Mouse (Mus musculus): ENCODE measurements at regions not wholly inside any gene's neighbourhood (a gene's known extent, or its start where the extent isn't known, plus 50 kb on each side); places are given as distances from the start of the nearest gene placed in this dataset.

GRCm38 (mm10) chr3:40190024-40190423, 341.1 kb upstream of the Intu start:
- Histone ChIP-seq H3K4me1 (ENCODE audit: insufficient read depth) (no peaks in the 10 kb centered on the region), H3K4me2 (ENCODE audit: low read depth) (no peak overlapping the region), H3K36me3 (ENCODE audit: insufficient read depth) (no peaks in the 10 kb centered on the region), H3K9ac (no peak overlapping the region), H3K27me3 (ENCODE audit: insufficient read depth, low read length) (no peaks in the 10 kb centered on the region), H3K27ac (ENCODE audit: low read depth, low read length) (no peak overlapping the region), H3K9me3 (ENCODE audit: low read length) (no peaks in the 10 kb centered on the region), H3K4me3 (ENCODE audit: low read depth, low read length) (no peak overlapping the region)
- TF ChIP-seq CTCF (IDR thresholded peaks at IDR 0.05; ENCODE audit: low read depth): no peak
- 73% methylated on average over 4 of the region's 4 CpGs for WGBS
- ATAC-seq: no peak
- DNase-seq: no peak

DNA sequence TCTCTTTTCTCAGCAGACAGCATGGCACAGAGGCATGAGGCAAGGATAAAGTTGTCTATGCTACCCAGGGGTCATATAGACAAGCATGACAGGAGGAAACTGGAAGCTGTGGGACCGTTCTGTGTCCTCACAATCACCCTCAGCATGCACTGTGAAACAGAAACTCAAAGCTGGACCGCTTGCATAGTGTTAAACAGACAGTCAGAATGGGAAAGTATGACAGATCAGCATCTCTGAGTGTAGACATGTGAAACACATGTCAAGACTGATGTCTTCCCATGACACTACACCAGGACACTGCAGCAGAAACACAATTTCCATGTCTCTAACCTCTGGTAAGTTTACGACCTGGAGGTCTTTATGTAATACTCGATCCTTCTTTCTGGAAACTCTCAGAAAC, 330.9 kb upstream of the Intu start:
- DNase-seq (no peak), ATAC-seq (no peak)
- Histone ChIP-seq H3K4me2 (ENCODE audit: low read depth) (no peak overlapping the region), H3K36me3 (ENCODE audit: insufficient read depth) (no peaks in the 10 kb centered on the region), H3K9me3 (ENCODE audit: low read length) (no peaks in the 10 kb centered on the region), H3K27ac (ENCODE audit: low read depth, low read length) (no peak overlapping the region), H3K4me1 (ENCODE audit: insufficient read depth) (no peaks in the 10 kb centered on the region), H3K4me3 (ENCODE audit: low read depth, low read length) (no peak overlapping the region), H3K27me3 (ENCODE audit: insufficient read depth, low read length) (no peaks in the 10 kb centered on the region), H3K9ac (no peak overlapping the region)
- no peak for TF ChIP-seq CTCF (IDR thresholded peaks at IDR 0.05; ENCODE audit: low read depth)
- 86% methylated on average over 4 of the region's 4 CpGs for WGBS

DNA sequence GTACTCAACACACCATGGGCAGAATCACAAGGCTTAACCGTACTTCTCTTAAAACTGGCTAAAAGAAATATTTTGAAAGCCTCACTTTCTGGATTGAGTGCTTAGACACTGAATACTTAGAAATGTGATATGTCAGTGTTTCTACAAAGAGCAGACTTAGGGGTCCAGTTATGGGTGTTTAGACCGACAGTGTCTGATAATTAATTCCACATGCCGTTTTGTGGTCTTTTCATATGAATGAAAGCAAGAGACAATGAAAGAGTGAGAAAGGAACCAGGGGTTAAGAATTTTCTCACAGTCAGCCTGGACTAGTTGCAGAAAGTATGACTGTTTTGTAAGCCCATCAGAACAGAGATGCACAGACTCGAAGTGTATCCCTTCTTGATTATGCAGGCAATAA, 324.8 kb upstream of the Intu start:
- WGBS: 39% methylated on average over 4 of the region's 4 CpGs
- no peaks in the 10 kb centered on the region for H3K9me3 ChIP-seq (ENCODE audit: low read length)
- H3K4me3 ChIP-seq (ENCODE audit: low read depth, low read length): no peak overlapping the region
- H3K27me3 ChIP-seq (ENCODE audit: insufficient read depth, low read length): no peaks in the 10 kb centered on the region
- no peak overlapping the region for H3K4me2 ChIP-seq (ENCODE audit: low read depth)
- H3K27ac ChIP-seq (ENCODE audit: low read depth, low read length): no peak overlapping the region
- no peaks in the 10 kb centered on the region for H3K36me3 ChIP-seq (ENCODE audit: insufficient read depth)
- no peaks in the 10 kb centered on the region for H3K4me1 ChIP-seq (ENCODE audit: insufficient read depth)
- H3K9ac ChIP-seq: no peak overlapping the region
- TF ChIP-seq CTCF (IDR thresholded peaks at IDR 0.05; ENCODE audit: low read depth): no peak
- ATAC-seq (no peak), DNase-seq (no peak)

GRCm38 (mm10) chr3:40211793-40212192, 319.3 kb upstream of the Intu start:
- H3K4me3 ChIP-seq (ENCODE audit: low read depth, low read length): no peak overlapping the region
- ATAC-seq: no peak
- no peak overlapping the region for H3K9ac ChIP-seq
- no peak for TF ChIP-seq CTCF (IDR thresholded peaks at IDR 0.05; ENCODE audit: low read depth)
- H3K4me1 ChIP-seq (ENCODE audit: insufficient read depth): no peaks in the 10 kb centered on the region
- no peaks in the 10 kb centered on the region for H3K27me3 ChIP-seq (ENCODE audit: insufficient read depth, low read length)
- no peaks in the 10 kb centered on the region for H3K9me3 ChIP-seq (ENCODE audit: low read length)
- DNase-seq: no peak
- H3K4me2 ChIP-seq (ENCODE audit: low read depth): no peak overlapping the region
- H3K36me3 ChIP-seq (ENCODE audit: insufficient read depth): no peaks in the 10 kb centered on the region
- H3K27ac ChIP-seq (ENCODE audit: low read depth, low read length): no peak overlapping the region

DNA sequence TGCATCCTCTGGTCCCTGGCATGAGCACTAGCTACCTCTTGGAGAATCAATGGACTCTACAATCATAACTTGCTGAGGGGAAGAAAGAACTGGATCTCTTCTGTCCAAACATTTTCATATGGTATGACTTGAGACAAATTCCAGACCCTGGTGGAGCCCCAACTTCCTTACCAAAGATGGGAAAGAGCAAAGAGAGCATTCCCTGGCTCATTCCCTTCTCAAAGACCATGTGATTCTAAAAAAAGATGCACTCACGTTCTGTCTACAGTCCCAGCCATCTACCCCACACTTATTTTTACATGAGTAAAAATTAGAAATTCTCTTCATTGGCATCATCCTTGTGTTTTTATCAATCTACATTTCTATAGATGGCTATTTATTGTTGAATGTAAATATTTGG, 304.3 kb upstream of the Intu start:
- ATAC-seq (no peak), DNase-seq (no peak)
- Histone ChIP-seq H3K9me3 (ENCODE audit: low read length) (no peaks in the 10 kb centered on the region), H3K4me1 (ENCODE audit: insufficient read depth) (no peaks in the 10 kb centered on the region), H3K4me2 (ENCODE audit: low read depth) (no peak overlapping the region), H3K27ac (ENCODE audit: low read depth, low read length) (no peak overlapping the region), H3K9ac (no peak overlapping the region), H3K36me3 (ENCODE audit: insufficient read depth) (no peaks in the 10 kb centered on the region), H3K4me3 (ENCODE audit: low read depth, low read length) (no peak overlapping the region), H3K27me3 (ENCODE audit: insufficient read depth, low read length) (no peaks in the 10 kb centered on the region)
- no peak for TF ChIP-seq CTCF (IDR thresholded peaks at IDR 0.05; ENCODE audit: low read depth)
- 76% methylated on average over 1 of the region's 1 CpGs for WGBS

- Histone ChIP-seq H3K4me2 (ENCODE audit: low read depth) (no peak overlapping the region), H3K9ac (no peak overlapping the region), H3K27ac (ENCODE audit: low read depth, low read length) (no peak overlapping the region), H3K4me3 (ENCODE audit: low read depth, low read length) (no peak overlapping the region), H3K4me1 (ENCODE audit: insufficient read depth) (no peaks in the 10 kb centered on the region), H3K9me3 (ENCODE audit: low read length) (no peaks in the 10 kb centered on the region), H3K36me3 (ENCODE audit: insufficient read depth) (no peaks in the 10 kb centered on the region), H3K27me3 (ENCODE audit: insufficient read depth, low read length) (no peaks in the 10 kb centered on the region)
- 24% methylated on average over 4 of the region's 4 CpGs for WGBS
- ATAC-seq (no peak), DNase-seq (no peak)
- no peak for TF ChIP-seq CTCF (IDR thresholded peaks at IDR 0.05; ENCODE audit: low read depth)
Measured at GRCm38 (mm10) chr3:40243499-40244101, 287.5 kb upstream of the Intu start.

DNA sequence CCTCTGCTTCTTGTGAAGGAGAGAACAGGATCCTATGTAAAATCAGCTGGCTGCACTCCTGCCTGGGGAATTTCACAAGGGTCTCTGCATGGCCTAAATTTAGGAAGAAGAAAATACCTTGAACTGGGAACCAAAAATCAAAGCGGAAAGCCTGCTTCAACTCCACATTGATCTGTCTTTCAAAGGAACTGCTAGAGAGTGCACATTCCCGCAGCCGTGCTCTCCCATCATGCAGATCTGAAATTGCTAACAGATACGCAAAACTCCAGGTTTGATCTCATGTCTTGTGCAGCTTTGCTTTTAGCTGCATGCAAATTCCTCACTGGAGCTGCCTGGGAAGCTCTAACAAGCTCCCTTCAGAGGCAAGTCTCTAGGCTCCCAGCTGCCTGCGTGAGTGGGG, 276.7 kb upstream of the Intu start:
- DNase-seq: no peak

More for the DNA sequence above, 276.7 kb upstream of the Intu start:
- Histone ChIP-seq H3K9ac (no peak overlapping the region), H3K9me3 (ENCODE audit: low read length) (no peaks in the 10 kb centered on the region), H3K4me2 (ENCODE audit: low read depth) (no peak overlapping the region), H3K4me1 (ENCODE audit: insufficient read depth) (no peaks in the 10 kb centered on the region), H3K27me3 (ENCODE audit: insufficient read depth, low read length) (no peaks in the 10 kb centered on the region), H3K36me3 (ENCODE audit: insufficient read depth) (no peaks in the 10 kb centered on the region), H3K27ac (ENCODE audit: low read depth, low read length) (no peak overlapping the region), H3K4me3 (ENCODE audit: low read depth, low read length) (no peak overlapping the region)
- TF ChIP-seq CTCF (IDR thresholded peaks at IDR 0.05; ENCODE audit: low read depth): no peak
- 70% methylated on average over 5 of the region's 5 CpGs for WGBS
- ATAC-seq: no peak

All from forebrain, postnatal 0 days (tissue).